Mouse (Mus musculus): ENCODE data around the gene Gm21679.
"Not testable (repeated sequence)": the region's sequence is repeated elsewhere in the genome, so short reads cannot be mapped to it uniquely, and the experiment has no call there.

Gene Gm21679

GRCm38 (mm10) chrY:29683270-29683669 is at the start of gene Gm21679:
Gm21679 (minus strand) TSS chrY:29683370.
- not testable (repeated sequence) for DNase-seq

Data from spleen, adult 18-20 months (tissue).